Mouse (Mus musculus) lung, postnatal 0 days (tissue): ENCODE data around the gene Arl10. TPM values are rescaled to one million over a fixed set of nuclear protein-coding genes. Genes with fewer than 3 reads are reported as not detected.

Experiments used
- ATAC-seq: fragments of 200-750 bp; cut with Nextera tagmentation; 2 replicates; pipeline ENCODE4 v1.8.0; 2017; ENCODE audit warnings: moderate library complexity
- DNase-seq: peaks from one replicate; pipeline ENCODE4 v3.0.0-alpha.2; 2016; ENCODE audit warnings: low spot score
- H3K27ac ChIP-seq: fragments of 300-500 bp; sonication (generic); 2 replicates; pipeline ENCODE4 v1.5.1; 2014; ENCODE audit warnings: antibody characterized with exemption, mild to moderate bottlenecking, low read length, mixed read lengths
- H3K27me3 ChIP-seq: fragments of 300-500 bp; sonication (generic); replicated peaks from 2 replicates; pipeline ENCODE4 v1.6.1; 2014; ENCODE audit warnings: low read length, mixed read lengths; ENCODE audit not compliant: insufficient read depth
- H3K36me3 ChIP-seq: fragments of 300-500 bp; sonication (generic); 2 replicates; pipeline ENCODE4 v1.6.1; 2014; ENCODE audit warnings: low read length, mixed read lengths; ENCODE audit not compliant: insufficient read depth
- H3K4me1 ChIP-seq: fragments of 300-500 bp; sonication (generic); 2 replicates; pipeline ENCODE4 v1.6.1; 2014; ENCODE audit warnings: antibody characterized with exemption, low read depth, low read length, mixed read lengths; ENCODE audit not compliant: insufficient read depth
- H3K4me2 ChIP-seq: fragments of 300-500 bp; sonication (generic); replicated peaks from 2 replicates; pipeline ENCODE4 v1.6.1; 2014; ENCODE audit warnings: low read depth, mild to moderate bottlenecking, low read length, moderate library complexity, mixed read lengths
- H3K4me3 ChIP-seq: fragments of 300-500 bp; sonication (generic); 2 replicates; pipeline ENCODE4 v1.5.1; 2014; ENCODE audit warnings: low read depth, low read length
- H3K9ac ChIP-seq: fragments of 300-500 bp; sonication (generic); replicated peaks from 2 replicates; pipeline ENCODE4 v1.6.1; 2014; ENCODE audit warnings: low read depth, mild to moderate bottlenecking
- H3K9me3 ChIP-seq: fragments of 300-500 bp; sonication (generic); 2 replicates; pipeline ENCODE4 v1.6.1; 2016; ENCODE audit warnings: low read length, mixed read lengths
- CTCF ChIP-seq: IDR thresholded peaks from 2 replicates; pipeline ENCODE4 v1.5.1; 2016; ENCODE audit warnings: antibody characterized with exemption, mild to moderate bottlenecking
- EP300 ChIP-seq: IDR thresholded peaks from 2 replicates; pipeline ENCODE4 v1.6.1; 2016; ENCODE audit warnings: antibody characterized with exemption, mild to moderate bottlenecking, control low read depth
- WGBS: fragments of 180-500 bp; shearing (Covaris S2); extraction: QIAGEN DNeasy Blood & Tissue Kit; methylation state at CpG from one replicate; pipeline ENCODE4 v1.1.7; 2014; 5-methylcytosine and 5-hydroxymethylcytosine counted together
- polyA plus RNA-seq: library from polyadenylated mRNA; unstranded; fragments of >200 nt; fragmentation: Nextera tagmentation; extraction: Ambion mirVana; gene quantifications from 2 replicates; pipeline ENCODE4 v1.2.1, GENCODE M21; 2015

The Arl10 gene
- polyA plus RNA-seq, 1 experiment from 2014 or later = 21.4 TPM

DNA sequence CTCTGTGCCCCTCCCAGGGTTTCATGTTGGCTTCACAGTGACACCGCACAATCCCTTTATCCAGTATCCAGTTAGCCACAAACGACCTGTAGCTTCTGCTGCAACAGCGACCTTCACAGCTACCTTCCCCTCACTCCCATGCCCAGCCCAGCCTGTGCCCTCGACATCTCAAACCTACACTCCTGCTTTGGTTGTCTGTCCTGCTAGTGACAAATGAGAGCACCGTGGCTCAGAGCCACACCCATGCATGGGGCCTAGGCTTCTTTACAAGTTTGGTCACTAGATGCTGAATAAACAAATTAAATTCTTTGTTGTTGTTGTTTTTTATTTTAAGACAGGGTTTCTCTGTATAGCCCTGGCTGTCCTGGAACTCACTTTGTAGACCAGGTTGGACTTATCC lies 32.4 kb downstream of the Arl10 start:
- Histone ChIP-seq H3K4me3 (no peak overlapping the region), H3K9me3 (no peaks in the 10 kb centered on the region), H3K27me3 (no peaks in the 10 kb centered on the region), H3K4me2 (no peak overlapping the region), H3K36me3 (peaks cover 3% of the 10 kb centered on the region; the same call in 1 of the 2 replicates), H3K27ac (no peak overlapping the region), H3K9ac (no peak overlapping the region), H3K4me1 (peaks cover 4% of the 10 kb centered on the region; the same call in 1 of the 2 replicates)
- TF ChIP-seq EP300 (no peak), CTCF (no peak)
- DNase-seq (no peak), ATAC-seq (no peak)
- WGBS = 61% methylated on average over 5 of the region's 5 CpGs

DNA sequence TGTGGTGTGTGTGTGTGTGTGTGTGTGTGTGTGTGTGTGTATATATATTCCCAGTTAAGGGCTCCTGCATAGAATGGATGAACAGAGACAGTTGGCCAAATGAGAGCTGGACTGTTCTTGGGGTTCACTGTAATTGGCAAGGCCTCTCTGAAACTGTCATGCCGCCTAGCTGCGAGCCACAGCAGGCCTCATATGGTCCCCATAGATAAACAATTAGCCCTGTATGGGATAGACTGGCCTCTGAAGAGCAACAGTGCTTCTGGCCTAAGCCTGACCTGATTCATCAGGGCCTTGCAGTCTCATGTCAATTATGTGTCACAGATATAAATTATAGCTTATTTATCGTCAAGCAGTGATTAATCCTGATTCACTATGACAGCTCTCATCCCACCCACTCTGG lies 33.2 kb downstream of the Arl10 start:
- Histone ChIP-seq H3K9ac (no peak overlapping the region), H3K4me1 (peaks cover 4% of the 10 kb centered on the region; the same call in 1 of the 2 replicates), H3K36me3 (peaks cover 3% of the 10 kb centered on the region; the same call in 1 of the 2 replicates), H3K27me3 (no peaks in the 10 kb centered on the region), H3K4me2 (no peak overlapping the region), H3K9me3 (no peaks in the 10 kb centered on the region), H3K27ac (no peak overlapping the region), H3K4me3 (no peak overlapping the region)
- no peak for DNase-seq
- WGBS = 78% methylated on average over 3 of the region's 3 CpGs
- no peak for ATAC-seq
- TF ChIP-seq EP300 = no peak
- TF ChIP-seq CTCF = no peak

DNA sequence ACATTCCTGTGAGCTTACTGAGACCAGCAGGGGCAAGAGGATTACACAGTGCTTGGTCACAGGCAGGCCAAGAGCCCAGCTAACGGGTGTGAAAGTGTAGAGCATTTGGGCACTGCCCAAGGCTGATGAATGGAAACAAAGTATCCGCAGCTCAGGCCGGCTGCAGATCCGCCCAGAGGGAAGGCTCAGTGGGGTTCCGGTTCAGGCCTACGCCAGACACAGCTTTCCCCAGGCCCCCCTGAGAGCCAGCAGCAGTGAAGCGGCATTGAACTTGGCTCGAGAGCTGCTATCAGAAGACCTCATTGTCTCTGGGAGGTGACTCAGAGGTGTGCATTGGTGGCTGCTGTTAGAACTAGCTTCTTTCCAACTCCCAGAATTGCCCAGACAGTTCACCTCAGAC lies 33.9 kb downstream of the Arl10 start:
- Histone ChIP-seq H3K4me2 (no peak overlapping the region; the same call in 1 of the 2 replicates), H3K9ac (no peak overlapping the region), H3K4me3 (no peak overlapping the region), H3K4me1 (peaks cover 4% of the 10 kb centered on the region; the same call in 1 of the 2 replicates), H3K36me3 (peaks cover 3% of the 10 kb centered on the region; the same call in 1 of the 2 replicates), H3K27ac (no peak overlapping the region), H3K9me3 (no peaks in the 10 kb centered on the region), H3K27me3 (no peaks in the 10 kb centered on the region)
- TF ChIP-seq EP300 (no peak), CTCF (no peak)
- peak; percentile 20 for DNase-seq
- no peak for ATAC-seq
- 41% methylated on average over 8 of the region's 8 CpGs for WGBS

DNA sequence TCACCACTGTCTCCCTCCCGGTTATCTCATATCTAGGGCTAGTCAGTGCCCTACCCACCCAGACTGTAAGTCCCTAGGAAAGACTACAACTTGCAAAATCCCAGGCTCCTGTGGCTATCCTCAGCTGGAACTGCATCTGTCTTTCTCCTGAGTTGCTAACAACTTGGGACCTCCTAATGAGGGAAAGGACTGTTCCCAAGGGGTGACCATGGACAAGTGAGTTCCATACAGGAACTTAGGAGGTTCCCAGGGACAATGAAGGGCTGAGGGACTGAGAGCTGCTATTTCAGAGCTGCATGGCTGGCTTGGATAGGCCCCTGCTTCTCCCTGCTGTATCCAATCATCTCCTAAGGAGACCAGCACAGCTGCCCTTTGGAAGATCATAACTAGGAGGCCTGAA lies 34.5 kb downstream of the Arl10 start:
- no peak for ATAC-seq
- WGBS = 44% methylated on average over 1 of the region's 1 CpGs

DNA sequence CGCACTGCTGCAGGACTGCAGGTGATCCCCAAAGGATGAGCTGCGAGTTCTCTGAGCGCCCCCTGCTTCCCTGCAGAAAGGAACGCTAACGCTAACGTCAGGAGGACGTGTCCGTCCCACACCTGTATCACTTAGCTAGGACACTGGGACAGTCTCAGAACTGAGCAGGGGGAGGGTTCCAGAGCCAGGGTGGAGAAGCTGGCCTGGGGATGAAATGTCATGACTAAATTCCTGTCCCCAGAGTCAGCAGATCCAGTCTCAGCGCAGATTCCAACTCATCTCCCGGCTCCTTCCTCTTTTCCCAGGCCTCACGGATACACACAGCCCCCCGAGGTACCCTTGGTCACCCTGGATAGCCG lies 35.8 kb downstream of the Arl10 start:
- Histone ChIP-seq H3K4me3 (peak overlapping the region; percentile 74), H3K27ac (peak overlapping the region; percentile 85), H3K36me3 (no peaks in the 10 kb centered on the region), H3K4me1 (peaks cover 4% of the 10 kb centered on the region; the same call in 1 of the 2 replicates), H3K27me3 (no peaks in the 10 kb centered on the region), H3K9ac (peak overlapping the region; percentile 78), H3K4me2 (peak overlapping the region; percentile 89), H3K9me3 (no peaks in the 10 kb centered on the region)
- WGBS = 13% methylated on average over 12 of the region's 13 CpGs
- peak; percentile 33 for DNase-seq
- TF ChIP-seq EP300 = no peak
- TF ChIP-seq CTCF = peak; percentile 16; the same call in 1 of the 2 replicates
- peak; percentile 30 for ATAC-seq

More for the DNA sequence above, 34.5 kb downstream of the Arl10 start:
- no peaks in the 10 kb centered on the region for H3K9me3 ChIP-seq
- no peak for DNase-seq
- H3K9ac ChIP-seq = no peak overlapping the region
- H3K27ac ChIP-seq = no peak overlapping the region
- H3K4me2 ChIP-seq = no peak overlapping the region
- H3K36me3 ChIP-seq = peaks cover 3% of the 10 kb centered on the region; the same call in 1 of the 2 replicates
- peaks cover 4% of the 10 kb centered on the region; the same call in 1 of the 2 replicates for H3K4me1 ChIP-seq
- H3K4me3 ChIP-seq = no peak overlapping the region
- no peaks in the 10 kb centered on the region for H3K27me3 ChIP-seq
- TF ChIP-seq EP300 (no peak), CTCF (no peak)

DNA sequence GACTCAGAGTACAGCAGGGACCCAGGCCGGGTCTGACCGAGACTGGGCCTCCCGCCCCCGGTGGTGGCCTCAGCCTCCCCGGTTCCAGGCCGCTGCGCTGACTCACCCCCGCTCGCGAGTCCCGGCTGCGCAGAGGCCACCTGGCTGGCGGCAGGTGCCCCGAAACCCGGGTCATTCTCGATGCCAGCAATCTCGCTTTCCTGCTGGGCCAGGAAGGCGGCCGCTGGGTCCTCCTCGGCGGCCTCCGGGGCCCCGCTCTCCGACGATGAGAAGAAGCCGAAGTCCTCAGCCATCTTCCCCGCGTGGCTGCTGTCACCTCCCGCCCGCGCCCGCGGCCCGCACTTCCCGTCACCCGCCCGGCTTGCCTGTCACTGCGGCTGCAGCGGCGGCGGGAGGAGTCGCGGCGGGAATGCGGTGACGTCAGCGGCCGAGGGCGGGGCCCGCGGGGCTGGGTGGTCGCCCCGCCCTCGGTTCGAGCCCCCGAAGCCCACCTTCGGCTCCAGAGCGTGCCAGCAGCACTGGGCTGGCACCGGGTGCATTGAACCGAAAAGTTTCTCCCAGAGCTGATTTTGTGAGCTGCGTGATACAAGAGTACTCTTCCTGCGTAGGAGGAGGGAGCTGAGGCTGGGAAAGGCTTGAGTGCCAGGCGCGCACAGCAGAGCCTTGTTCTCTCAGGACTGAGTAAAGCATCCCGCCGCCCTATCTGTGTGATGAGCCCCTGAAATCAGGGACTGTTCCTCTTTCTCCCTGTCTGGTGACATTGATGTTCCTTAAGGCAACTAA lies 36.3 kb downstream of the Arl10 start, which contains the start of gene Cltb:
TSS of gene Cltb (minus strand) at position 373 of the 783 bp plus-strand sequence.
- TF ChIP-seq CTCF = no peak
- TF ChIP-seq EP300 = no peak
- 6% methylated on average over 60 of the region's 66 CpGs for WGBS
- ATAC-seq (peak; percentile 88), DNase-seq (peak; percentile 86)
- Histone ChIP-seq H3K9me3 (no peaks in the 10 kb centered on the region), H3K27ac (peak within 1 kb of the TSS; percentile 85), H3K36me3 (no peaks in the 10 kb centered on the region), H3K9ac (peak within 1 kb of the TSS; percentile 78), H3K4me3 (peak within 1 kb of the TSS; percentile 74), H3K27me3 (no peaks in the 10 kb centered on the region), H3K4me1 (peaks cover 4% of the 10 kb centered on the region; the same call in 1 of the 2 replicates), H3K4me2 (peak within 1 kb of the TSS; percentile 89)
